Mouse (Mus musculus) G1E (cell line): ENCODE measurements around the gene Fam78b.

Experiments
- CTCF ChIP-seq: IDR thresholded peaks from 2 replicates; pipeline ENCODE4 v1.5.1; 2012; ENCODE audit warnings: low read depth, low read length, inconsistent platforms, mixed read lengths
- GATA1 ChIP-seq: IDR thresholded peaks from 2 replicates; pipeline ENCODE4 v1.6.1; 2012; ENCODE audit warnings: borderline replicate concordance, low read length, inconsistent platforms, mixed read lengths
- POLR2AphosphoS5 ChIP-seq: IDR thresholded peaks from 2 replicates; pipeline ENCODE4 v1.6.1; 2012; ENCODE audit warnings: low read depth, low read length, inconsistent platforms; ENCODE audit not compliant: insufficient replicate concordance

DNA sequence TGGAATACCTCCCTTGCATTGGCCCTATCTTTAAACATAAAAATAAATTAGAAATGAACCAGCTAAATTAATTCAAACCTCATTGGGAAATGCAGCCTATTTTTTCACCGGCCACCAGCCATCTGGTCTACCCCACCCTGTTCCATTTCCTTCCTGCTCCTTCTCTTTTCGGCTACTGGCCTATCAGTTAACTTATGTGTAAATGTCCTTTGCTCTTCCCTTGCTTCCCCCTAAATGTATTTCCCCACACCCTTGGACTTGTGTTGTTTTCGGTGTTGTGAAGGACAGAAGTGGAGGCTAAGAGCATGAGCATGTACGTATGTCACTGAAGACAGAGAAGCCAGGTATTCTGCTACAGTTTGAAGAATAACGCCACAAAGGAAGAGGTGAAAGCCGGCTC is 89.2 kb downstream of the Fam78b start:
- no peak for TF ChIP-seq CTCF
- no peak for TF ChIP-seq GATA1
- TF ChIP-seq POLR2AphosphoS5, result no peak
